Mouse (Mus musculus) hindbrain, embryonic 11.5 days (tissue): Measurements from ENCODE around the gene Psg27. TPM values are rescaled to one million over a fixed set of nuclear protein-coding genes. Genes with fewer than 3 reads are reported as not detected.
A peak's percentile ranks its signal among the peaks of the same experiment; 100 is the strongest.

ENCODE experiments used
- ATAC-seq: fragments of 200-750 bp; cut with Nextera tagmentation; 2 replicates; pipeline ENCODE4 v1.8.0; 2017; ENCODE audit warnings: mild to moderate bottlenecking, moderate TSS enrichment, moderate library complexity; ENCODE audit not compliant: low FRiP score
- DNase-seq: peaks from one replicate; pipeline ENCODE4 v3.0.0-alpha.2; 2015; ENCODE audit warnings: low spot score
- H3K27ac ChIP-seq: fragments of 300-500 bp; sonication (generic); 2 replicates; pipeline ENCODE4 v1.5.1; 2014; ENCODE audit warnings: mild to moderate bottlenecking, low read depth, low read length
- H3K27me3 ChIP-seq: fragments of 300-500 bp; sonication (generic); 2 replicates; pipeline ENCODE4 v1.6.1; 2014; ENCODE audit warnings: mild to moderate bottlenecking, low read length, moderate library complexity, mixed read lengths; ENCODE audit not compliant: control insufficient read depth, insufficient read depth
- H3K36me3 ChIP-seq: fragments of 300-500 bp; sonication (generic); 2 replicates; pipeline ENCODE4 v1.6.1; 2014; ENCODE audit warnings: mild to moderate bottlenecking, low read length, moderate library complexity, mixed read lengths; ENCODE audit not compliant: control insufficient read depth, insufficient read depth
- H3K4me1 ChIP-seq: fragments of 300-500 bp; sonication (generic); replicated peaks from 2 replicates; pipeline ENCODE4 v1.6.1; 2014; ENCODE audit warnings: low read length, mixed read lengths; ENCODE audit not compliant: control insufficient read depth, insufficient read depth
- H3K4me2 ChIP-seq: fragments of 300-500 bp; sonication (generic); replicated peaks from 2 replicates; pipeline ENCODE4 v1.6.1; 2014; ENCODE audit warnings: mild to moderate bottlenecking, low read depth, low read length
- H3K4me3 ChIP-seq: fragments of 300-500 bp; sonication (generic); 2 replicates; pipeline ENCODE4 v1.5.1; 2014; ENCODE audit warnings: low read depth, low read length
- H3K9ac ChIP-seq: fragments of 300-500 bp; sonication (generic); 2 replicates; pipeline ENCODE4 v1.6.1; 2014; ENCODE audit warnings: low read depth, low read length
- H3K9me3 ChIP-seq: fragments of 300-500 bp; sonication (generic); 2 replicates; pipeline ENCODE4 v1.6.1; 2016; ENCODE audit warnings: low read length; ENCODE audit not compliant: control insufficient read depth
- WGBS: fragments of 180-500 bp; shearing (Covaris S2); extraction: QIAGEN DNeasy Blood & Tissue Kit; methylation state at CpG from one replicate; pipeline ENCODE4 v1.1.7; 2014; 5-methylcytosine and 5-hydroxymethylcytosine counted together
- polyA plus RNA-seq: library from polyadenylated mRNA; unstranded; fragments of >200 nt; fragmentation: Nextera tagmentation; extraction: Ambion mirVana; gene quantifications from 2 replicates; pipeline ENCODE4 v1.2.1, GENCODE M21; 2014

The Psg27 gene
- polyA plus RNA-seq, 1 experiment from 2014 or later, result not detected

DNA sequence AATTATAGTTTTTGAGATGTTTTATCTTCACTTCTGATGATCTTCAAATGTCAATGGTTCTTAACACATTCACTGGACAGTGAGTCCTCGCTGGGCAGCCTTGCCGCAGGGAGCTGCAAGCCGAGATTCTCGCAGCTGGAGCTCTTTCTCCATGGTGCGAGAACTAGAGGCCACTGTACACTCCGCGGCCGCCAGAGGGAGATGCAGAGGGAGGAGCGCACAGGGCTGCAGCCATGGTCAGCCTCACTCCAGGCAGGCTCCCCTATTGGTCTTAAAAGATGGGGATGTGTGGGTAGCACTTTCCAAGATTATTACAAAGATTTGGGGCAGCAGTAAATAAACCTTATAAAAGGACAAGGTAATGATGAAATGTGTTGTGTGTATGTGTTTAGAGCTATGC, 55.6 kb downstream of the Psg27 start:
- Histone ChIP-seq H3K4me3 (no peak overlapping the region), H3K27me3 (no peaks in the 10 kb centered on the region), H3K4me1 (no peaks in the 10 kb centered on the region), H3K9me3 (no peaks in the 10 kb centered on the region), H3K9ac (no peak overlapping the region), H3K36me3 (no peaks in the 10 kb centered on the region), H3K27ac (no peak overlapping the region), H3K4me2 (no peak overlapping the region)
- 28% methylated on average over 9 of the region's 9 CpGs for WGBS
- ATAC-seq, result no peak
- DNase-seq, result peak; percentile 41

Other genes with a start within 250 kb of the Psg27 start
- gene Psg18, start 212.3 kb downstream of the Psg27 start, polyA plus RNA-seq, result not detected in 2 replicates
- gene Psg28, start 135.3 kb downstream of the Psg27 start, polyA plus RNA-seq, result not detected in 2 replicates
- gene Psg26, start 83.1 kb downstream of the Psg27 start, polyA plus RNA-seq, result not detected in 2 replicates
- not detected in 2 replicates for gene Psg25, start 35.0 kb downstream of the Psg27 start, polyA plus RNA-seq
- not detected in 2 replicates for gene Psg23, start 49.2 kb upstream of the Psg27 start, polyA plus RNA-seq
- gene Psg21, start 89.4 kb upstream of the Psg27 start, polyA plus RNA-seq, result not detected in 2 replicates
- gene Psg20, start 118.9 kb upstream of the Psg27 start, polyA plus RNA-seq, result not detected in 2 replicates
- gene Psg22, start 150.8 kb upstream of the Psg27 start, polyA plus RNA-seq, result not detected in 2 replicates
- not detected in 2 replicates for gene Psg19, start 231.2 kb upstream of the Psg27 start, polyA plus RNA-seq